ENCODE assay signal across 8 mouse cellular contexts in the genomic region with DNA sequence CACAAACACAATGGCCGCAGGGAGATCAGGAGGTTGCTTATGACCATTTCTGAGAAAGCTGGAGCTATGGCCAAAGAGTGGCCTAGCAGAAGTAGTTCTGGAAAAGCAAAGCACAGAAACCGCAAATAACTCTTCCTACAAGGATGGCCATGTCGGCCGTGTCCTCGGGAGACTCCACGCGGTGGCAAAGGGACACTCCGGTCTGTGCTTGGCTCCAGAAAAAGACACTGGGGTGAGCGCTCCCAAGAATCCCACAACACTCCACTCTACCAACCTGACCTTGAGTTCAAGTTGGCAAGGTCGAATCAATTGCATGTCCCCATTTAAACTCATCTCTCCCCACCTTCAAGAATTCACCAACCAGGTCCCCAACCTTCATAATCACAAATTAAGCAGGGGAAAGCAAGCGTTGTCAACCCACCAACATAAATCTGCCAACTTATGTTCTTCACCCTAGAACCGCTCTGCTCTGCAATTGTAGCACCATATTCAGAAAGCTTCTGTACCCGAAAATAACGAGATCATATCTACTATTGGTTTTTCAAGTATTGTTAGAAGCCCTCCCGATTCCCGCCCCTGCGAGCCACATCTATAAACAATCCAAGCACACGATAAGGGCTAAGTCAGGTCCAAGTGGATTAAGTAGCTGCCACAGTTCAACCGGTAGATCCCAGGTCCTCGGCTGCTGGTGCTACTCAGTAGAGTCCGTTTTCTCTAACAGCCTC. TPM values are rescaled to one million over a fixed set of nuclear protein-coding genes. Genes with fewer than 3 reads are reported as not detected.
DNase-seq lines count a peak whose midpoint lies in the region; ATAC-seq and TF ChIP-seq lines count a peak whose summit lies in the region.

No protein-coding gene starts in this region.

- no peaks in the 10 kb centered on the region for H3K27me3 ChIP-seq in megakaryocyte, embryonic 14.5 days (replicated peaks)

- TF ChIP-seq POLR2A in brain, embryonic 14.5 days (IDR thresholded peaks at IDR 0.05; ENCODE audit: borderline replicate concordance, extremely low read depth, insufficient read depth, insufficient read length, poor library complexity, severe bottlenecking), result no peak

- H3K4me1 ChIP-seq in megakaryocyte, embryonic 14.5 days, result peaks cover 68% of the 10 kb centered on the region

- intact Hi-C loops in gastrocnemius, postnatal 14 days (cut with DNase I; ENCODE audit: low total_unique reads), result no loop called here

- TF ChIP-seq CTCF in brain, embryonic 14.5 days (IDR thresholded peaks at IDR 0.05; ENCODE audit: borderline replicate concordance, extremely low read depth, insufficient read depth, insufficient read length), result peak; percentile 11; the same call in 1 of the 2 replicates

- H3K36me3 ChIP-seq in megakaryocyte, embryonic 14.5 days (replicated peaks; ENCODE audit: low read length), result peaks cover 9% of the 10 kb centered on the region

- H3K9me3 ChIP-seq in megakaryocyte, embryonic 14.5 days, result no peaks in the 10 kb centered on the region

- DNase-seq in brain, embryonic 14.5 days (ENCODE audit: low read depth), result peak; percentile 40
- DNase-seq in gastrocnemius, postnatal 14 days, result peak; percentile 44
- DNase-seq in kidney, postnatal 4 days, result peak; percentile 45 to 57
- peak; percentile 46 for DNase-seq in naive thymus-derived CD4-positive, alpha-beta T cell, adult 2 months (ENCODE audit: low read depth)
- DNase-seq in urinary bladder, adult 2 months (ENCODE audit: low spot score), result no peak
- DNase-seq in testis, postnatal 10 days (ENCODE audit: low spot score), result no peak

- peak overlapping the region; percentile 93 for H3K4me3 ChIP-seq in megakaryocyte, embryonic 14.5 days (replicated peaks)

- ATAC-seq in megakaryocyte, adult 5-6 weeks (ENCODE audit: poor library complexity, severe bottlenecking), result no peak

RNA-seq across cellular contexts. Expression of gene Frat2, which starts 1.4 kb away (rescaled TPM):
- polyA plus RNA-seq in megakaryocyte, embryonic 14.5 days (2012; ENCODE audit: insufficient read depth, low replicate concordance), result 16.8 and 19.5 TPM in 2 replicates
- 7.7 and 9.5 TPM in 2 replicates for total RNA-seq in megakaryocyte, adult 5-6 weeks (2015)
- total RNA-seq in megakaryocyte, adult 5-6 weeks (2017), result 9.2 and 9.4 TPM in 2 replicates
- polyA plus RNA-seq in brain, embryonic 14.5 days (2012; rRNA removed), result 14.6 and 16.5 TPM in 2 replicates
- 10 to 100 TPM; 19.9 to 28.3 TPM for total RNA-seq in gastrocnemius, postnatal 14 days (2021)
- polyA plus RNA-seq in urinary bladder, adult 2 months (2012; rRNA removed), result 1.8 and 2.3 TPM in 2 replicates

RNA-seq across cellular contexts. Expression of gene Frat1, which starts 16.8 kb away (rescaled TPM):
- 25.1 and 50.6 TPM in 2 replicates for polyA plus RNA-seq in megakaryocyte, embryonic 14.5 days (2012; ENCODE audit: insufficient read depth, low replicate concordance)
- 5.2 and 6.3 TPM in 2 replicates for total RNA-seq in megakaryocyte, adult 5-6 weeks (2015)
- 6.1 and 6.3 TPM in 2 replicates for total RNA-seq in megakaryocyte, adult 5-6 weeks (2017)
- polyA plus RNA-seq in brain, embryonic 14.5 days (2012; rRNA removed), result 12.0 and 14.8 TPM in 2 replicates
- total RNA-seq in gastrocnemius, postnatal 14 days (2021), result 1 to 10 TPM; 4.9 to 7.2 TPM
- 0.95 and 1.5 TPM in 2 replicates for polyA plus RNA-seq in urinary bladder, adult 2 months (2012; rRNA removed)

RNA-seq across cellular contexts. Expression of gene Arhgap19, which starts 44.7 kb away (rescaled TPM):
- 1.8 TPM in 1 of 2 replicates, not detected in the other for polyA plus RNA-seq in megakaryocyte, embryonic 14.5 days (2012; ENCODE audit: insufficient read depth, low replicate concordance)
- total RNA-seq in megakaryocyte, adult 5-6 weeks (2015), result 48.5 and 50.3 TPM in 2 replicates
- 62.7 and 65.3 TPM in 2 replicates for total RNA-seq in megakaryocyte, adult 5-6 weeks (2017)
- polyA plus RNA-seq in brain, embryonic 14.5 days (2012; rRNA removed), result 10.4 and 13.3 TPM in 2 replicates
- total RNA-seq in gastrocnemius, postnatal 14 days (2021), result 1 to 10 TPM; 6.8 to 9.9 TPM
- 4.3 and 4.6 TPM in 2 replicates for polyA plus RNA-seq in urinary bladder, adult 2 months (2012; rRNA removed)

RNA-seq across cellular contexts. Expression of gene Rrp12, which starts 49.4 kb away (rescaled TPM):
- 8.9 and 14.4 TPM in 2 replicates for polyA plus RNA-seq in megakaryocyte, embryonic 14.5 days (2012; ENCODE audit: insufficient read depth, low replicate concordance)
- total RNA-seq in megakaryocyte, adult 5-6 weeks (2015), result 2.3 and 3.4 TPM in 2 replicates
- 4.6 and 5.1 TPM in 2 replicates for total RNA-seq in megakaryocyte, adult 5-6 weeks (2017)
- polyA plus RNA-seq in brain, embryonic 14.5 days (2012; rRNA removed), result 14.7 and 17.1 TPM in 2 replicates
- 10 to 100 TPM; 29.9 to 37.2 TPM for total RNA-seq in gastrocnemius, postnatal 14 days (2021)
- polyA plus RNA-seq in urinary bladder, adult 2 months (2012; rRNA removed), result 6.1 and 6.4 TPM in 2 replicates

Comparison
In these comparisons a context has a peak if more than half of its experiments do, and no peak if none do; other contexts are left out.
1. DNase-seq: peak in brain, embryonic 14.5 days (single experiment), gastrocnemius, postnatal 14 days (single experiment), kidney, postnatal 4 days (2 of 2) and naive thymus-derived CD4-positive, alpha-beta T cell, adult 2 months (single experiment); none in urinary bladder, adult 2 months (single experiment) and testis, postnatal 10 days (single experiment).